Mouse (Mus musculus) cerebellum, postnatal 10 days (tissue): ENCODE measurements around the gene Otp.
A peak's percentile ranks its signal among the peaks of the same experiment; 100 is the strongest.

Experiments used
- DNase-seq, 2 experiments: peaks; one replicate each; pipeline ENCODE4 v3.0.0; 2021; ENCODE audit warnings: mixed read lengths in 2 of 2

Gene Otp

DNA sequence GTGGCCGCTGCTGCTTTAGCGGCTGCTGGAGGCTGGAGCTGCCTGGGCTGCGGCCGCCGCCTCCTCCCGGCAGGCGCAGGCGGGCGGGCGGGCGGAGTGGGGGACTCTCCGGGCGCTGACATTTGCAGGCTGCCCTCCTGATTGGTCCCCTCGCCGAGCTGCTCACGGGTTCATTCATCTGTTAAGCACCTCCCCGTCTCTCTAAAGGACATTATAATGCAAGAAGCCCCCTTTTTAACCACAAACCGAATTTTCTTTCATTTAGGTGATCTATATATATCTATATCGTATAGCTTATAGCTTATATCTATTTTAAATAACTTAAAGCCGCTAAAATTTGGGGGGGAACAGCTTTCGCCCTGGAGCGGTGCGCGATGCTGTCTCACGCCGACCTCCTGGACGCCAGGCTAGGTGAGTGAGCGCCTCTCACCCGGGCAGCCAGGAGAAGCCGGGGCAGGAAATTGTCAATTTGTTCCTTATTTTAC is at the start of gene Otp:
Otp (plus strand) TSS at position 207 of the 485 bp plus-strand sequence.
- peak; percentile 20 to 33 for DNase-seq

DNA sequence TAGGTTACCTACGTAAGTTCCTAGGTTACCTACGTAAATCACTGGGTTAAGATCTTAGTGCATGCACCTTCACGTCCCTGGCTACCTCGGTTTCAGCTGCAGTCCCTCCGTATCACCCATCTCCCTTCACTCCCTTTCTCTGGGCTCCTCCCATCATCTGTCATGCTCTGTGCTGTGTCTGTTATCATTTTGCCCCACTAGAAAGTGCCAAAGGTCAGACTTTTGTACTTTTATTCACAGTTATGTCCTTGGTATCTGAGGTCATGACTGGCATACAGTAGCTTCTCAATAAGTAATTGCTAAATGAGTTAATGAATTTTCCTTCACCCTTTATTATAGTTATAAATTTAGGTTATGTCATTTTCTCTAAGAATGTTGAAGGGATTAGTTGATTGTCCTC is 49.0 kb upstream of the Otp start:
- no peak for DNase-seq

DNA sequence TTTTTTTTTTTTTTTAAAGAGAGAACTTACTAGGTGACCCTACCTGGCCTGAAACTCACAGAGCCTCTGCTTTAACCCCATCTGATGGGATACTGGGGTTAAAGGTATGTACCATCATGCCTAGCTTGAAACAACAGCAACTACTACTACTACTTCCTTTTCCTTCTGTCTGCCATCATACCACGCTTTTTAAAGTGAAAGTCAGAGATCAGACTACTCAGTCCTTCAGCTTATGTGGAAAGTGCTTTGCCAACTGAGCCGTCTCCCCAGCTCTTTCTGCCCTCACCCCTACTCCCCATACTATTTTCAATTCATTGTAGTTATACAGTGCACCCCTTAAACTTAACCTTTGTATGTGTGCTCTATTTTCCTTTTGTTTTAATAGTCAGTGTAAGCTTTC is 48.4 kb upstream of the Otp start:
- DNase-seq = no peak

DNA sequence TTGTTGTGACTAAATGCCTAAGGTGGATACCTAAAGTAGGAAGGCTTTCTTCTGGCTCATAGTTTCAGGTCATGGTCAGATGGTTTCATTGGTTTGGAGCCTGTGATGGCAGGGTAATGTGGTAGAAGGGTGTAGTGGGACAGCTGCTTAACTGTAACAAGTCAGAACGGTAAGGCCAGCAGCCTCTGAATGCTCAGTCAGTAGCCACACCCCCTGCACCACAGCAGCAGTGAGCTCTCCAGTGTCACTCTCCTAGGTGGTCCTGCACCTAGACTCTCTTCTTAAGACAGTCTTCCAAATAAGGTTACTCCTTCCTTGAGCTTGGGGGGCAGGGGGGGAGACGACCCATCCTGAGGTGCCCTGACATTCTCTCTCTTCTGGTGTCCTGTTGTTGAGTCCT is 47.6 kb upstream of the Otp start:
- DNase-seq = no peak

DNA sequence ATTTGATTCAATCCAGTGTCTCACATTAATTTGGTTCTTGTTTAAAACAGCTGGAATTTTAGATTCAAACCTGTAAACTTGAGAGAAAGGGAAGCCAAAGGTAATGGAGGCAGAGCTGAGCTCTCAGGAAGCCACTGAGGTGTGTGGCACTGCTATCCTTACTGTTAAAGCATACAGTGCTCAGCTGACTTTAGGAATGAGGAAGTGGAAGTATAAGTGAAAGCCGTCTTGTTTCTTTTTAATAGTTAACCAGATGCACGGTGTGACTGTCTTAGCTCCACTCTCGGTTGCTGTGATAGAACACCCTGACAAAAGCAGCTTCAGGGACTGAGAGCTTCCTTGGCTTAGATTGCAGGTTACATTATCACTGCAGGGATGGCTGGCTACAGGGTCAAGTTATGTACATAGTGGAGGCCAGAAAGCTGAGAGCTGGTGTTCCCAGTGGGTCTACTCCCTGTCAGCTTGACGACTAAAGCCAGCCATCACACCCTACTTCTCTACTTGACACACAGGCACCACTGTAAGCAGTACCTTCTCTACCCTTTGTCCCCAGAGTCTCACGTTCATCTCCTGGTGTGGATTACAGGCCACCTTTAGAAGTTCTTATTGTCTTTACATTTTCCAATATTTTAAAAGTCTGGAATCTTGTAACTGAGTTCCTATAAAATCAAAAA is 37.2 kb upstream of the Otp start:
- DNase-seq = no peak

DNA sequence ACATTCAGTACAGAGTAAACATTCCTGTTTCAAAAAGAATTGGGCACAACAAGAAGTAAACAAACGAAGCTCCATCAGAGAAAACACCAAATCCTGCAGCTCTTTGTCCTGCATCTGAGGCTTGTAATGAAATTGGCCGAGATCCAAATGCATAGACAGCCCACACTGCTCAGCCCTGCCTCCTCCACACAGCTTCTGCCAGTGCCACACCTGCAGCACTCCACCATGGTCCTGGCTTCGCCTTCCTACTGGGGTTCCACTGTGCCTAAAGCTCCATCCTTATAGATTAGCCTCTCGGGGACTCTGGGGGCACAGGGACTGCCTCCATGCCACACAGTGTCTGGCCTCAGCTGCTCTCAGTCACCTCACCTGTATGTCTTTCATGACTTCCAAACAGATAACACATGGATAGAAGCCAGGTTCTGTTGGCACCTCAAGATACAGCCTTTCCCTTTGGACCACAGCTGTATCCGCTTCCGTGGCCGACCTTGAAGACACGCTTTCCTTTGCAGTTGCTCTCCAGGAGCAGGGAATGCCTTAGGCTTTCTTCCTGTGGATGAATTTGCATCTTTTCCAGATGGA is 36.6 kb upstream of the Otp start:
- peak; percentile 31 to 38 for DNase-seq

DNA sequence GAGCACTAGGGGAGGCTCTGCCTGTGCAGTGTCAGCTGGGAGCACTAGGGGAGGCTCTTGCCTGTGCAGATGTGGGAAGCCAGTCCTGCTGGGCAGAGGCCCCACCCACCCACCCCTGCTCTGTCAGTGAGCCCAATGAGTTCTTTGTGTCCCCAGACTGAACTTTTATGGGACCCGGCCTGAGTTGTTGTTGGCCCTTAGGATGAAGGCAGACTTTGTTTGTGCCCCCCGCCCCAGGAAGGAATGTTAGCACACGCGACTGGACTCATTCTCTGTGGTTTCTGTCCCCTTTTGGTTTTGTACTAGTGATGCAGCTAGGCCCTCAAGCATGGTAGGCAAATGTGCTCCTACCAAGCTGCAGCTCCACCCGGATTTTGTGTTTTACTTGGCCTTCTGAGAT is 32.2 kb upstream of the Otp start:
- no peak for DNase-seq

DNA sequence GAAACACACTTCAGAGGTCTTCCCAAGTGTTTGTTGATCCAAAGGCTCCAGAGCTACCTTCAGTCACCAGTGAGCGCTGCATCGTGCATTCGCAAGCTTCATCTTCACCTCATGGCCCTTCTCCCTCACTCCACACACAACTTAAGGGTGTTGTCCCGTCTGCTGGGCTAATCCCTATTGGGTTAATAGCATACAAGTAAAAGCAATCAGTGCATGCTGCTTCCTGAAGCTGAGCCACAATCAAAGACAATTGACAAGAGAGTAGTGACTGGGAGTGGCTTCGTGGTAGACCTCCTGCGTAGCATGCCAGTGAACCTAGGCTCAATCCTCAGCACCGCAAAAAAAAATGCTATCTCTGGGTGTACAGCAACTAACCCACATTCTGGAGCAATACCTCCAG is 27.5 kb upstream of the Otp start:
- no peak for DNase-seq

DNA sequence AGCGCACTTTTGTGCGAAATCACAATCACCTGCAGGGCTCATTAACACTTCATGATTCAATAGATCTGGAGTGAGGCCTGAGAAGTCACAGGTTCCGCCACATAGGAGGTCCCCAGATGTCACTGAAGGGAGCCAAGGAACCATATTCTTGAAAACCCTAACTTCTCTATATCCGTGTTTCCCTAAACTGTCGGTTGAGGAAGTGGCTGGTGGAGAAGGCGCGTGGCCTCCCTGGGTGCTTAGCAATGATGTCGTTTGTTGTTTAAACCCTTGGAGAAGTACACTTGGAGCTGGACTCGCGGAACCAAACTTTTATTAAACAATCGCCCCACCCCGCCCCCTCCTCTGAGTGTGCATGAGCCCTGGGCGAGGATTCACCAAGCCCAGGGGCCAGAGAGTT is 26.1 kb upstream of the Otp start:
- no peak for DNase-seq

DNA sequence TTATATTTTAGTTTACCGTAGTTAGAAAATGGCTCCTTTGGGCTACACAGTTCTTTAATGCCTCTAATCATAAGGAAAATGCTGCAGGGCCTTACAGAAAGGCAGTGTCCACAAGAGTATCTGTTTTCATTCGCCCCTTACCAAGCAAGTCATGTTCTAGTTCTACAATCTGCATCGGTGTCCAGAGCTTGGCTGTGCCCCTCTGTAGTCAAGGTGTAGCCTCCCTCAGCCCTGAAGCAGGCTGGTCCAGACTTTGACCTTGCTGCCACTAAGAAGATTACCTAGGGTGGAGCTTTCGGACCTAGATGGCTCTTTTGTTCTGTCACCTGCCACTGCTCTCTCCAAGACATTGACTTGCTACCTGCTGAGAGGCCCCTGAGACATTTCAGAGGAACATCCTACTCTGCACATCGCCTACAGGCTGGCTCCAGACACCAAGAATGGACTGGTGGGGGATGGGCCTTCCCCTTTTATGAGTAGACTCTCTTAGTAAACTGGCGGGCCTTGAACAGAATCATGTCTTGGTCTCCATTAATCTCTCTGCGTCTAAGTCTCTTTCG is 17.3 kb upstream of the Otp start:
- no peak for DNase-seq

DNA sequence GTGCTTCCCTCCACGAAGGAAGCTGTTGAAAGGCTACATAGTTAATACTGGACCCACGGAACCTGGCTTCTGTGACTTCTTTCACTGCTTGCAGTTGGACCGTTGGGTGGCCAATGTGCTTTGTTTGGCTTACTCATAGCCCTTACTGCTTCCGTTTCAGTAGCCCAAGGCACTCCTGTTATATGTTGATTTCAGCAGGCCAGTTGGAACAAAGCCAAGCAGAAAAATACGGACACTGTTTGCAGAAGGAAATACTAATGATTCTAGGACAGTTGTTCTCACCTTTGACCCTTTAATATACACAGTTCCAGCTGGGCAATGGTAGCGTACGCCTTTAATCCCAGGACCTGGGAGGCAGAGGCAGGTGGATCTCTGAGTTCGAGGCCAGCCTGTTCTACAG is 16.1 kb upstream of the Otp start:
- no peak for DNase-seq

DNA sequence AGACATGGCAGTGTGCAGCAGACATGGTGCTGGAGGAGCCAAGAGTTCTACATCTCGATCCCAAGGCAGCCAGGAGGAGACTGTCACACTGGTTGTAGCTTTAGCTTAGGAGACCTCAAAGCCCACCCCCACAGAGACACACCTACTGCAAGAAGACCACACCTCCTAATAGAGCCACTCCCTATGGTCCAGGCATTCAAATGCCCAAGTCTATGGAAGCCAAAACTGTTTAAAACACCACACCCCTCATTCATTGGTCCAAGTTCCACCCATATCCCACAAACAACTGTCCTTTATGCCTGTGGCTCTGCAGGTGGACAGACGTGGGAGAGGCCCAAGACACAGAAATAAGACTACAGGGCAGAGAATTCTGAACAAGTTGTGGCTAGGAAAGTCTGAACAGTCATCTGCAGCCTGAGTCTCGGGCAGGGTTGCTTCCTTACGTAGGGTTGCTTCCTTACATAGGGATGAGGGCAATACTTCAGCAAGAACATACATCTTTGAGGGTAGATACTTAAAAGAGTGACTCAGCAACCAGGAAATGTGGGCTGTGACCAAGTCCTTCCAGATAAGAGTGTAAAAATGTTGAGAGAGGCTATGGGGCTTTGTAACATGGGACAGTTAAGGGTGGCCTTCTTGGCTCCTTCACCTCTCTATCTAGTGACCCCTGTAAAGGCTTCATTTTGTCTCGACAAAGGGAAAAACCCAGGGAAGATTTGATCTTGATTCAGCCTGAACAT is 12.7 kb upstream of the Otp start:
- no peak for DNase-seq

DNA sequence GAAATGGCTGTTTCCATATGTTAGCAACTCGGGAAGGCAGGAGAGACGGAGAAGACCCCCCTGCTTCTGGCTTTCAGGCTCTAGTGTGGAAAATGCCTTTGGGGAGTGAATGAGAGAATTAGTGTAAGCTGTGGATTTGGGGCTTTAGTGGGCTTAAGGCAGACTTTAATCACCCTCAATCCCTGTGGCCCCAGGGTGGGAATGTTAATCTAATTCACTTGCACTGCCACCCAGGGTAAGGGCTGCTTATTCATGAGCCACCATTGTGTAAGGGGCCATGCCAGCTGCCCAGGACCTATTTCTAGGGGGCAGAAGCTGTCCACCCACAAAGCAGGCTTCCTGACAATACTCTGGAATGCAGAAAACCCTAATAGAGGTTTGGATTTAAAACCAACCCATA is 8.5 kb upstream of the Otp start:
- no peak for DNase-seq

DNA sequence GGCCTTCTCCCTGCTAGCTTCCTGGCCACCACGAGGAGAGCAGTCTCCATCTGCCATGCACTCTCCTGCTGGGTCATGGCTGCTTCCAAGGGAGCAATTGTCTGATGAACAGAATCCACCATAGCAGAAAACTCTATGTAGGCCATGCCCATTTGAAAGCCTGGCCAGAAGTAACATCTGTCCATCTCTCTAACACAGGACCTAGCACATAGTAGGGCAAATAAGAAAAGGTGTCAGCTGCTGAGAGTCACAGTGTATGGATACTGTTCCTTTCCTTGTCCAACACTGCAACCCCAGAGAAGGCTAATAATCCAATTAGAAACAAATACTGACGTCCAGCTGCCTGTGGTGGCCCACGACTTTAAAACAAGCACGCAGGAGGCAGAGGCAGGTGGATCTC is 7.6 kb upstream of the Otp start:
- DNase-seq = no peak

DNA sequence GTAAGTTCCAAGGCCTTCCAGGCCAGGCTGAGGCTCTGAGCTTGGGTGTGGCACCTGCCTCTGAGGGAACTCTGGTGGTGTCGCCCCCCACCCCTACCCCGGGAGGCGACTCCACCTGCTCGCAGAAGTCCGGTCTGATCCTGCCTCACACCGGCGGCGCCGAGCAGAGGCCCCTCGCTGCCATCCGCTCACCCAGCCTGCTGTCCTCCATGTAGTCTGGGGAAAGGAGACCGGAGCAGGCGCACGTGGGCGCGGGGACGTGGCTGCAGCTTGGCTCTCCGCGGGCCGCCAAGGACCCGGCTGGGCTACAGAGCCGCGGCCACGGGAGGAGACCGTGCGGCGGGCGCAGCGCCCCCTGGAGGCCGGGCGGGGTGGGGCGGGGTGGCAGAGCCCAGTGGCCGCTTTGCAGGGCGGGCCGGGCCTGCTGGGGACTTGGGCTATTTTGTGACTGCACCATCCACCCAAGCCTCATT is 6.9 kb upstream of the Otp start:
- peak; percentile 75 to 79 for DNase-seq

DNA sequence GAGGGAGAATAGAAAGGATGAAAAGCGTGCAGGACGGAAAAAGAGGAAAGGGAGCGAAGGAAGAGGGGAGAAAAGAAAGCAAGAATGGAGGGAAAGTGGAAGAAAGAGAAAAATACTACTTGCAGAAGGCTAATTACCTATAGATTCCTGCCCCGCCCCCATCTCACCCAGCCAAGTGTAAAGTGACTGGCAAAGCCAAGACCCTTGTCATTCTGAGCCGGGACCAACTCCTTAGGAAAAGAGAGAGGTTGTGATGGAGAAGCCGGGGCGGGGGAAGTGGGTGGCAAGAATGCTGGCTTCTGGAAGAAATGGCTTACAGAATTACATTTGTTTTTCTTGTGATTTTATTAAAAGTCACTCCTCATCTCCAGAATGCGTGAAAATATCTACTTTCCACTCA is 5.9 kb upstream of the Otp start:
- peak in 1 of 2 experiments; percentile 33 for DNase-seq

DNA sequence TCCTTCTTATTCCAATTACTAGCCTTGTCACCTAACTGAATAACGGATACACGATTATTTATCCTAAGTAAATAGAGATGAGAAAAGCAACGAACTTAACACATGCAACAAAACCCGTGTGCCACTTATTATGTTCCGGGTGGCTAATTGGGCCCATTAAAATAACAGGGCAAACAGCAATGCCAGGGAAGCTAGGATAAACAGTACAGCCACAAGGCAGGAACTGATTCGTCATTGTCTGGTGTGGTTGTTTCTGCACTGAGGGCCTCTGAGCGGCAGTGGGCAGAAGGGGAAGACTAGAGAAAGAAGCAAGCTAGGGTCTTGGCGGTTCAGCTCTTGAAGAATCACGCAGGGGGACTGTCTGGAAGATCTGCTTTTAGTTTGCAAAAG is 5.3 kb upstream of the Otp start:
- peak in 1 of 2 experiments; percentile 16 for DNase-seq

DNA sequence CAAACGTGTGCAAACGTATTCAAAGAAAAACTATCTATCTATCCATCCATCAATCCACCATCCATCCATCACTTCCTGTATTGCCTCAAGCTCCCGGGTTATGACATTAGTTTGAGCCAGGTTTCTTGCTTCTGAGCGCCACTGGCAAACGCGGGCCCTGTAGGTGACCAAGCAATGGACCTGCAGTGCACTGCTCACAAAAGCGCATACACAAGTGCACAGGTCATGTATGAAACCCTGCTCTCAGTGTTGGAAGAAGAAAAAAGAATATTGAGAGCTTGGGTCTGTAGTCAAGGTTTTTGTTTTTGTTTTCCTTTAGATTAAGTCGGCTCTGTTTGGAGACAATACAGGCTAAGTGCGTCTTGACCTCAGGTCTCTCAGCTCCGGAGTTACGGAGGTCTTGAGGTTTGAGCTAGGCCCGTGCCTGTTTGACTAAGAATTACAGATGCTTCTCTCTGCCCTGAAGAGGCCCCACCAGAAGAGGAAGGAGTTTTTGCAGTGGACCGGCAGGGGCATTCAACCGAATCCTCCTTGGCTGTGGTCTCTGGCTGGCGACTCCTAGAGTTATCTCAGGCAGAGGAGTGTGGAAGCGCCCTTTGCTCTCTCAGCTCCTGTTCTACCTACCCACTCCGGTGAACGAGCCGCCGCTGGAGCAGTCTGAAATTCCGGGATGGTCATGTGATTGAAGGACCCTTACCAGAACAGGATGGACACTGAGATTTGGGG is 4.8 kb upstream of the Otp start:
- peak; percentile 30 to 52 for DNase-seq

DNA sequence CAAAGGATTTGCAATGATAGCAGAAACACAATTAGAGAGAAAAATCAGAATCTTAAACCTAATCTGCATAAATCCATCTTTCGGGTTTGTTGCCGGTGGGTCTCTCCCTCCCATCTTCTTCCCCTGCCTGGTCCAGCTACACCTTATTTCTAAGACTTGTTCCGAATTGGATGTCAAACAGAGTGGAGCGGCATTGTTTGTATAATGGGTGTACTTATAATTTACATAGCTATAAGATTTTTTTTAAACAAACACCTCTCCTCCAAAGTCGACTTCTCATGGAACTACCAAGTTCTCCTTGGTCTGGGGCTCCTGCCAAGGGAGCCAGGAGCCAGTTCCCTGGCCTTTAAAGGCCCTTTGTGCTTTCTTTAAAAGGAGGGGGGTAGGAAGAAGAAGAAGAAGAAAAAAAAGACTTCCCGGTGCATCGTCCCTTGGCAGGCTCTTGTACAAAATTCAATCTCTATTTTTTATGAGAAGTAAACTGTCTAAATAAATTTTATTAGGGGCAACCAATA is 3.5 kb upstream of the Otp start:
- peak; percentile 11 to 45 for DNase-seq

DNA sequence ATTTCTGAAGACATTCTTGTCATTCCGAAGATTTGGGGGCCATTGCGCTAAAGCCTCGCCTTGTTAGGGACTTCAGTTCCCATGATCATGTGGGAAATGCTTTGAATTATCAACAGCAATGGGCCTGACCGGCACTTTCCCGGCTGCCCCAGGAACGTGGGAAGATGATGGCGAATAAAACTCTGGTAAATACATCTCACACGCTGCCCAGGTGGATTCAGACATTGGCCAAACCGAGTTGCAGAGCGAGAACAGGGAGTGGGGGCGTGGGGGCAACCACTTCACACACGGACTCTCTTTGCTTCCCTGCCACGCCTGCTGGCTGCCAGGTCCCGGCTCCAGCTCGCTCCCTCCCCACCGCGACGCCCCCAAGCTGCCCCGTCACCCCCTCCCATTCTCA is 3.0 kb upstream of the Otp start:
- DNase-seq = peak; percentile 11 to 41

DNA sequence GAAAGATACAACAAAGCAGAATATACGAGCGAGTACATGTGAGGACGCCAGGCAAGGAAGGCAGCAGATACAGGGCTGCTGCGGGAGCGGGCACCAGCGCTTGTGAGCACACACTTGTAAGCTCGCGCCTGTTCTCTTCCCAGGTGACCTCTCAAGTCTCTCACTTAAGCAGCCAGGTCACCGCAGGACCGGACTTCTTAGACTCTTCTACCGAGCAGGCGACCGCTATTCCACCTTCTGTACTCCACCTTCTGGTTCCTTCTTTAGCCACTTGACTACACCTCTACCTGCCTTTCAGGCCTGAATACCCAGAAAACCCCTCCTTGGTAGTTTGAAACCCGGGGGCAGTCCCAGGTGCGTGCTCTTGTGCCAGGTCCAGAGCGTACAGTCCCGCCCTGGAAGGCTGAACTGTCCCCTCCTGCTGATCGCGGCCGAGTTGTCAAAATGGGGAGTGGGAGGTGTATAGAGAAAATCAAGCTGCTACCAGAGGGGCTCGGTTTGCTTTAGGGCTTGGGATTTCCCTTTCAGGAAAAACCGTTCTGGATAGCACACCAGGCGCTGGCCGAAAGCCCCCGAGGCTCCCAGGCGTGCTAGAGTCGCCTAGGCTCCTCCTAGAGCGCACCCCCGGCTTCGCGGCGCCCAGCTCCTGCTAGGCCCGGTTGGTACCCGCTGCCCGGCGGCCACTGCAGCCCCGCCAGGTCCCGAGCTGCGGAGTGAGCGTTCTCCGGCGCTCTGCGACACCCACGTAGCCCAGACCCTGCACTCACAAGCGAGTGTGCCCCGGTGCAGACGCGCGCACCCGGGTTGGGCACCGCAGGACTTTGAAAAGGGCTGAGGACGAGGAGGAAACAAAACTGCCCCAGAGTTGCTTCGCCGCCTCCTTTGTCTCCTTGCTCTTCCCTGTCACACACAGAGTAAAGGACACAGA is 2.0 kb upstream of the Otp start:
- peak; percentile 42 to 54 for DNase-seq

DNA sequence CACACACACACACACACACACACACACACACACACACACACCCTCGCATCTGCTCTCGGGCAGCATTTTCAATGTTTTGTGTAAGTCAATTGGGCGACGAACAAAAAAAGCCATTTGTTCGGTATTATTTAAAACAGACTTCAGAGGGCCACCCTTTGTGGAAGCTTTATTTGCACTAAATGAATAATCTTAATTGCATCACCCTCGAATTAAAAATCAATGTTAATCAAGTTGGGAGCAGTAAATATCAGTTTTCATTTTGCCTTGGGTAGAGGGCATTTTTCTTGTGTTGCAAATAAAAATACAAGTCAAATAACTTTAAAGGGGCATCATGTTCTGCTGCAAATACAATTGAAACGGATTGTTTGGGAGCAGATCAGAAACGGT is 1.4 kb upstream of the Otp start:
- no peak for DNase-seq
